10 mouse cellular contexts compared by ENCODE assay signal in the genomic region with DNA sequence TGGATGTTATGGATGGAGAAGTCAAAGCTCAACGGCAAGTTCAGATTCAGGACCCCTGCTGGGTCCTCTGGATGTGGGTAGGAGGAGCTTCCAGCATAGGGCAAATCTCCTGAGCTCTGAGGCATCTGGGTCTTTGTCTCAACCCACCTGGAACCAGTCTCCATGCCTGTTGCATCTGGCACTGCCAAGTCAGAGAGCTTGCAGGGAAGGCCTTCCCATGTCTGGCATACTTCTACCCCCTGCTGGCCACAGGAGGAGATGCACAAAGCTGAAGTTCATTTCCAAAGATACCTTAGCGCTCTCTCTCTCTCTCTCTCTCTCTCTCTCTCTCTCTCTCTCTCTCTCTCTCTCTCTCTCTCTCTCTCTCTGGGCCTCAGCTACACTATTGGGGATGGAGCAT. TPM values are rescaled to one million over a fixed set of nuclear protein-coding genes. Genes with fewer than 3 reads are reported as not detected.
DNase-seq lines count a peak whose midpoint lies in the region; ATAC-seq and TF ChIP-seq lines count a peak whose summit lies in the region.
"Had no signal": no experiment of that assay in that cellular context is flagged by ENCODE, and none has a peak within 500 bp of the region (broad histone marks: within the 10 kb centered on the region; RNA-seq: fewer than 3 reads in every experiment).

No protein-coding gene starts in this region.

- H3K27me3 ChIP-seq in cerebellum, adult 2 months (ENCODE audit: control insufficient read depth, insufficient read depth, low read length), result no peaks in the 10 kb centered on the region
- H3K27me3 ChIP-seq in testis, adult 2 months (ENCODE audit: control insufficient read depth, insufficient read depth, low read length), result no peaks in the 10 kb centered on the region
- H3K27me3 ChIP-seq in forebrain, embryonic 15.5 days, result no peaks in the 10 kb centered on the region
- H3K27me3 ChIP-seq in lung, postnatal 0 days (replicated peaks; ENCODE audit: insufficient read depth, low read length), result no peaks in the 10 kb centered on the region
- no peaks in the 10 kb centered on the region for H3K27me3 ChIP-seq in small intestine, adult 2 months (ENCODE audit: control insufficient read depth, insufficient read depth, low read length)
- H3K27me3 ChIP-seq: heart, embryonic 15.5 days; stomach, embryonic 15.5 days had no signal

- no peak for DNase-seq in cerebellum, adult 2 months
- DNase-seq in cerebellum, postnatal 4 days (ENCODE audit: low spot score in 2 of 2), result no peak
- DNase-seq in testis, postnatal 14 days (ENCODE audit: low spot score), result no peak
- peak; percentile 63 for DNase-seq in kidney, adult 18-20 months
- peak; percentile 84 for DNase-seq in lung, postnatal 0 days (ENCODE audit: low spot score)

- TF ChIP-seq CTCF in cerebellum, adult 2 months (IDR thresholded peaks at IDR 0.05; ENCODE audit: borderline replicate concordance, insufficient read depth, low read depth, low read length), result peak; percentile 51; the same call in 1 of the 2 replicates
- TF ChIP-seq CTCF in testis, adult 2 months (IDR thresholded peaks at IDR 0.05; ENCODE audit: control insufficient read depth, insufficient read depth, insufficient replicate concordance, low read depth, low read length), result peak; percentile 66; the same call in 1 of the 2 replicates
- peak; percentile 91 for TF ChIP-seq CTCF in lung, postnatal 0 days (IDR thresholded peaks at IDR 0.05)
- TF ChIP-seq CTCF in small intestine, adult 2 months (IDR thresholded peaks at IDR 0.05; ENCODE audit: extremely low read depth, insufficient read length, insufficient replicate concordance, low read depth, low read length), result peak; percentile 70; the same call in 1 of the 2 replicates

- no peaks in the 10 kb centered on the region for H3K36me3 ChIP-seq in testis, adult 2 months (ENCODE audit: control insufficient read depth, insufficient read depth, low read length)
- no peaks in the 10 kb centered on the region for H3K36me3 ChIP-seq in forebrain, embryonic 15.5 days
- H3K36me3 ChIP-seq in lung, postnatal 0 days (ENCODE audit: insufficient read depth, low read length), result no peaks in the 10 kb centered on the region
- H3K36me3 ChIP-seq in small intestine, adult 2 months (ENCODE audit: control insufficient read depth, insufficient read depth, low read length), result no peaks in the 10 kb centered on the region

- no peaks in the 10 kb centered on the region for H3K9me3 ChIP-seq in forebrain, embryonic 15.5 days
- H3K9me3 ChIP-seq in lung, postnatal 0 days (ENCODE audit: low read length), result no peaks in the 10 kb centered on the region
- H3K9me3 ChIP-seq: heart, embryonic 15.5 days; stomach, embryonic 15.5 days had no signal

- 32% methylated on average over 2 of the region's 2 CpGs for WGBS in cerebellum, adult 2 months
- whole genome bisulfite sequencing in forebrain, embryonic 15.5 days, result 64% methylated on average over 2 of the region's 2 CpGs
- WGBS in lung, postnatal 0 days, result 67% methylated on average over 2 of the region's 2 CpGs
- WGBS in small intestine, adult 2 months, result 62% methylated on average over 2 of the region's 2 CpGs

- no peaks in the 10 kb centered on the region for H3K4me1 ChIP-seq in cerebellum, adult 2 months (ENCODE audit: control insufficient read depth, insufficient read depth, low read length)
- peaks cover 8% of the 10 kb centered on the region for H3K4me1 ChIP-seq in testis, adult 2 months (ENCODE audit: control insufficient read depth, insufficient read depth, low read length)
- H3K4me1 ChIP-seq in forebrain, embryonic 15.5 days, result 0 out of 2 replicates have a peak, but pooled peaks cover 2% of the 10 kb centered on the region
- no peaks in the 10 kb centered on the region for H3K4me1 ChIP-seq in lung, postnatal 0 days (ENCODE audit: insufficient read depth, low read depth, low read length)
- no peaks in the 10 kb centered on the region for H3K4me1 ChIP-seq in small intestine, adult 2 months (ENCODE audit: control insufficient read depth, insufficient read depth, insufficient read length, low read length)
- H3K4me1 ChIP-seq: stomach, embryonic 15.5 days had no signal

- peak; percentile 72 for ATAC-seq in forebrain, embryonic 15.5 days (replicated peaks)
- ATAC-seq in lung, postnatal 0 days, result 0 out of 2 replicates have a peak, but pooled peaks have one; percentile 18

- TF ChIP-seq POLR2A in cerebellum, adult 2 months (IDR thresholded peaks at IDR 0.05; ENCODE audit: borderline replicate concordance, insufficient read depth, low read length), result no peak
- TF ChIP-seq POLR2A in testis, adult 2 months (IDR thresholded peaks at IDR 0.05; ENCODE audit: control insufficient read depth, low read depth, low read length), result no peak
- no peak for TF ChIP-seq POLR2A in small intestine, adult 2 months (IDR thresholded peaks at IDR 0.05; ENCODE audit: low read depth, low read length)

- H3K9ac ChIP-seq in forebrain, embryonic 15.5 days (replicated peaks), result no peak overlapping the region
- no peak overlapping the region for H3K9ac ChIP-seq in lung, postnatal 0 days (replicated peaks; ENCODE audit: low read depth)
- H3K9ac ChIP-seq: heart, embryonic 15.5 days; stomach, embryonic 15.5 days had no signal

- no peak for TF ChIP-seq EP300 in lung, postnatal 0 days (IDR thresholded peaks at IDR 0.05)

- no peak overlapping the region for H3K27ac ChIP-seq in cerebellum, adult 2 months (ENCODE audit: insufficient read depth, low read length)
- no peak overlapping the region for H3K27ac ChIP-seq in testis, adult 2 months (ENCODE audit: control insufficient read depth, insufficient read depth, low read depth, low read length)
- no peak overlapping the region for H3K27ac ChIP-seq in forebrain, embryonic 15.5 days (replicated peaks)
- H3K27ac ChIP-seq in lung, postnatal 0 days (ENCODE audit: low read length), result no peak overlapping the region
- no peak overlapping the region for H3K27ac ChIP-seq in small intestine, adult 2 months (ENCODE audit: insufficient read depth, low read depth, low read length)
- H3K27ac ChIP-seq: heart, embryonic 15.5 days; stomach, embryonic 15.5 days had no signal

- H3K4me2 ChIP-seq in forebrain, embryonic 15.5 days (replicated peaks), result no peak overlapping the region
- no peak overlapping the region for H3K4me2 ChIP-seq in lung, postnatal 0 days (replicated peaks; ENCODE audit: low read depth, low read length)
- H3K4me2 ChIP-seq: heart, embryonic 15.5 days; stomach, embryonic 15.5 days had no signal

- H3K4me3 ChIP-seq in cerebellum, adult 2 months (replicated peaks; ENCODE audit: insufficient read depth, low read depth, low read length), result no peak overlapping the region
- no peak overlapping the region for H3K4me3 ChIP-seq in testis, adult 2 months (ENCODE audit: control insufficient read depth, low read depth, low read length)
- H3K4me3 ChIP-seq in forebrain, embryonic 15.5 days, result no peak overlapping the region
- no peak overlapping the region for H3K4me3 ChIP-seq in lung, postnatal 0 days (ENCODE audit: low read depth, low read length)
- H3K4me3 ChIP-seq in small intestine, adult 2 months (ENCODE audit: low read depth, low read length), result no peak overlapping the region
- H3K4me3 ChIP-seq: heart, embryonic 15.5 days; stomach, embryonic 15.5 days had no signal

RNA-seq across cellular contexts. Expression of a gene that starts 17.1 kb away (rescaled TPM):
- 0.25 and 0.43 TPM in 2 replicates for polyA plus RNA-seq in cerebellum, adult 2 months (2012; rRNA removed)
- polyA plus RNA-seq in testis, adult 2 months (2012; rRNA removed), result 0.63 and 1.00 TPM in 2 replicates
- polyA plus RNA-seq in forebrain, embryonic 15.5 days (2015; fragmentation: Nextera tagmentation; extraction: Ambion mirVana), result 2.5 and 3.4 TPM in 2 replicates
- polyA plus RNA-seq in lung, postnatal 0 days (2015; fragmentation: Nextera tagmentation; extraction: Ambion mirVana), result 4.9 and 6.6 TPM in 2 replicates
- 1.8 and 4.4 TPM in 2 replicates for polyA plus RNA-seq in small intestine, adult 2 months (2012; rRNA removed)

RNA-seq across cellular contexts. Expression of a gene that starts 28.9 kb away (rescaled TPM):
- polyA plus RNA-seq in cerebellum, adult 2 months (2012; rRNA removed), result 83.3 and 88.4 TPM in 2 replicates
- 23.3 and 28.5 TPM in 2 replicates for polyA plus RNA-seq in testis, adult 2 months (2012; rRNA removed)
- polyA plus RNA-seq in forebrain, embryonic 15.5 days (2015; fragmentation: Nextera tagmentation; extraction: Ambion mirVana), result 61.4 and 66.5 TPM in 2 replicates
- 24.2 and 28.5 TPM in 2 replicates for polyA plus RNA-seq in lung, postnatal 0 days (2015; fragmentation: Nextera tagmentation; extraction: Ambion mirVana)
- polyA plus RNA-seq in small intestine, adult 2 months (2012; rRNA removed), result 28.6 and 32.0 TPM in 2 replicates

RNA-seq across cellular contexts. Expression of a gene that starts 30.8 kb away (rescaled TPM):
- 1.2 and 1.7 TPM in 2 replicates for polyA plus RNA-seq in cerebellum, adult 2 months (2012; rRNA removed)
- 2.4 and 2.7 TPM in 2 replicates for polyA plus RNA-seq in testis, adult 2 months (2012; rRNA removed)
- 12.8 and 16.3 TPM in 2 replicates for polyA plus RNA-seq in forebrain, embryonic 15.5 days (2015; fragmentation: Nextera tagmentation; extraction: Ambion mirVana)
- 0.62 and 1.1 TPM in 2 replicates for polyA plus RNA-seq in lung, postnatal 0 days (2015; fragmentation: Nextera tagmentation; extraction: Ambion mirVana)
- polyA plus RNA-seq in small intestine, adult 2 months (2012; rRNA removed), result 4.8 and 11.8 TPM in 2 replicates

RNA-seq across cellular contexts. Expression of a gene that starts 33.3 kb away (rescaled TPM):
- polyA plus RNA-seq in cerebellum, adult 2 months (2012; rRNA removed), result not detected in 2 replicates
- polyA plus RNA-seq in testis, adult 2 months (2012; rRNA removed), result 3.0 and 3.4 TPM in 2 replicates
- 0.14 TPM in 1 of 2 replicates, not detected in the other for polyA plus RNA-seq in forebrain, embryonic 15.5 days (2015; fragmentation: Nextera tagmentation; extraction: Ambion mirVana)
- 0.44 and 0.53 TPM in 2 replicates for polyA plus RNA-seq in lung, postnatal 0 days (2015; fragmentation: Nextera tagmentation; extraction: Ambion mirVana)
- polyA plus RNA-seq in small intestine, adult 2 months (2012; rRNA removed), result 0.06 TPM in 1 of 2 replicates, not detected in the other

RNA-seq across cellular contexts. Expression of a gene that starts 57.1 kb away (rescaled TPM):
- 6.4 and 7.8 TPM in 2 replicates for polyA plus RNA-seq in cerebellum, adult 2 months (2012; rRNA removed)
- polyA plus RNA-seq in testis, adult 2 months (2012; rRNA removed), result 2.2 and 2.3 TPM in 2 replicates
- 20.4 and 20.9 TPM in 2 replicates for polyA plus RNA-seq in forebrain, embryonic 15.5 days (2015; fragmentation: Nextera tagmentation; extraction: Ambion mirVana)
- polyA plus RNA-seq in lung, postnatal 0 days (2015; fragmentation: Nextera tagmentation; extraction: Ambion mirVana), result 83.7 and 85.6 TPM in 2 replicates
- polyA plus RNA-seq in small intestine, adult 2 months (2012; rRNA removed), result 28.6 and 85.7 TPM in 2 replicates

Comparison
In these comparisons a context has a peak if more than half of its experiments do, and no peak if none do; other contexts are left out.
1. DNase-seq: peak in kidney, adult 18-20 months (single experiment) and lung, postnatal 0 days (single experiment); none in cerebellum, adult 2 months (0 of 2), cerebellum, postnatal 4 days (0 of 2) and testis, postnatal 14 days (single experiment).
2. Peak in every context shown above with its lines, with median percentiles within 50 percentile points of each other: CTCF ChIP-seq.